Mouse (Mus musculus) E14TG2a.4 (cell line): Measurements from ENCODE around the gene Pcbp3.

Experiments used
- H3K27me3 ChIP-seq: 2 replicates; pipeline ENCODE4 v1.6.1; 2014; ENCODE audit warnings: low read length, control low read depth; ENCODE audit not compliant: insufficient read depth
- H3K36me3 ChIP-seq: 2 replicates; pipeline ENCODE4 v1.6.1; 2014; ENCODE audit warnings: low read length, control low read depth; ENCODE audit not compliant: insufficient read depth
- H3K4me1 ChIP-seq: replicated peaks from 2 replicates; pipeline ENCODE4 v1.6.1; 2014; ENCODE audit warnings: low read depth, low read length, control low read depth
- H3K4me3 ChIP-seq: replicated peaks from 2 replicates; pipeline ENCODE4 v1.5.1; 2014; ENCODE audit warnings: mild to moderate bottlenecking, low read length
- H3K9me3 ChIP-seq: 2 replicates; pipeline ENCODE4 v1.6.1; 2014; ENCODE audit warnings: low read length, control low read depth
- CTCF ChIP-seq: conservative IDR thresholded peaks from 2 replicates; pipeline ENCODE4 v1.5.1; 2014; ENCODE audit warnings: low read length
- NANOG ChIP-seq: IDR thresholded peaks from 2 replicates; pipeline ENCODE4 v1.6.1; 2014; ENCODE audit warnings: borderline replicate concordance, low read length, mixed read lengths
- POU5F1 ChIP-seq: IDR thresholded peaks from 2 replicates; pipeline ENCODE4 v1.6.1; 2014; ENCODE audit warnings: low read length, borderline replicate concordance

The Pcbp3 gene

GRCm38 (mm10) chr10:76724231-76724736 is 237.4 kb downstream of the Pcbp3 start:
- TF ChIP-seq NANOG, result no peak
- TF ChIP-seq CTCF, result no peak
- TF ChIP-seq POU5F1, result no peak
- Histone ChIP-seq H3K4me1 (peaks cover 10% of the 10 kb centered on the region), H3K36me3 (no peaks in the 10 kb centered on the region), H3K4me3 (no peak overlapping the region), H3K9me3 (no peaks in the 10 kb centered on the region), H3K27me3 (peaks cover 5% of the 10 kb centered on the region; the same call in 1 of the 2 replicates)

GRCm38 (mm10) chr10:76722751-76723450 is 238.8 kb downstream of the Pcbp3 start:
- TF ChIP-seq POU5F1 (no peak), CTCF (no peak)
- Histone ChIP-seq H3K4me3 (no peak overlapping the region), H3K36me3 (no peaks in the 10 kb centered on the region), H3K9me3 (no peaks in the 10 kb centered on the region), H3K27me3 (no peaks in the 10 kb centered on the region), H3K4me1 (peaks cover 17% of the 10 kb centered on the region)

- H3K27me3 ChIP-seq, result no peaks in the 10 kb centered on the region
- TF ChIP-seq POU5F1, result no peak
- no peak for TF ChIP-seq CTCF
- no peak for TF ChIP-seq NANOG
Observed at GRCm38 (mm10) chr10:76721746-76722145, 239.9 kb downstream of the Pcbp3 start.

GRCm38 (mm10) chr10:76721216-76721615 is 240.5 kb downstream of the Pcbp3 start:
- H3K4me3 ChIP-seq, result no peak overlapping the region
- no peak for TF ChIP-seq CTCF
- no peaks in the 10 kb centered on the region for H3K36me3 ChIP-seq
- peaks cover 14% of the 10 kb centered on the region for H3K4me1 ChIP-seq
- H3K9me3 ChIP-seq, result no peaks in the 10 kb centered on the region
- no peaks in the 10 kb centered on the region for H3K27me3 ChIP-seq

More at GRCm38 (mm10) chr10:76721746-76722145, 239.9 kb downstream of the Pcbp3 start:
- Histone ChIP-seq H3K4me1 (peaks cover 14% of the 10 kb centered on the region), H3K9me3 (no peaks in the 10 kb centered on the region), H3K36me3 (no peaks in the 10 kb centered on the region), H3K4me3 (no peak overlapping the region)

GRCm38 (mm10) chr10:76717631-76718030 is 244.1 kb downstream of the Pcbp3 start:
- Histone ChIP-seq H3K27me3 (no peaks in the 10 kb centered on the region), H3K4me1 (peaks cover 14% of the 10 kb centered on the region), H3K9me3 (no peaks in the 10 kb centered on the region), H3K36me3 (no peaks in the 10 kb centered on the region), H3K4me3 (no peak overlapping the region)
- TF ChIP-seq CTCF, result no peak
- TF ChIP-seq NANOG, result no peak
- TF ChIP-seq POU5F1, result no peak

- Histone ChIP-seq H3K9me3 (no peaks in the 10 kb centered on the region), H3K4me1 (peaks cover 14% of the 10 kb centered on the region), H3K36me3 (no peaks in the 10 kb centered on the region), H3K4me3 (no peak overlapping the region), H3K27me3 (no peaks in the 10 kb centered on the region)
- TF ChIP-seq NANOG, result no peak
Observed at GRCm38 (mm10) chr10:76717026-76717425, 244.7 kb downstream of the Pcbp3 start.

GRCm38 (mm10) chr10:76714303-76714702 is 247.4 kb downstream of the Pcbp3 start:
- H3K9me3 ChIP-seq, result no peaks in the 10 kb centered on the region
- H3K4me1 ChIP-seq, result peaks cover 11% of the 10 kb centered on the region
- TF ChIP-seq POU5F1 (no peak), CTCF (no peak)
- no peaks in the 10 kb centered on the region for H3K36me3 ChIP-seq
- H3K4me3 ChIP-seq, result no peak overlapping the region
- H3K27me3 ChIP-seq, result no peaks in the 10 kb centered on the region; the same call in 1 of the 2 replicates

GRCm38 (mm10) chr10:76712500-76712899 is 249.2 kb downstream of the Pcbp3 start:
- peaks cover 17% of the 10 kb centered on the region for H3K9me3 ChIP-seq
- no peak overlapping the region for H3K4me3 ChIP-seq
- TF ChIP-seq POU5F1 (no peak), CTCF (no peak), NANOG (no peak)
- H3K27me3 ChIP-seq, result no peaks in the 10 kb centered on the region; the same call in 1 of the 2 replicates
- no peaks in the 10 kb centered on the region for H3K36me3 ChIP-seq
- H3K4me1 ChIP-seq, result no peaks in the 10 kb centered on the region
